Mouse (Mus musculus) Patski (cell line): ENCODE results near the gene Cela1. TPM values are rescaled to one million over a fixed set of nuclear protein-coding genes. Genes with fewer than 3 reads are reported as not detected.

Experiments
- ATAC-seq: fragments of 100-300 bp; one replicate; pipeline ENCODE4 v1.8.0; 2021
- CTCF ChIA-PET: fragments of 350-600 bp; sonication (Branson Sonifier 250); formaldehyde crosslinking; loops from one replicate; lab custom pipeline; 2022; ENCODE audit warnings: inconsistent platforms; lab: Charles Lee
- POLR2A ChIA-PET: fragments of 350-600 bp; sonication (Branson Sonifier 250); formaldehyde crosslinking; loops from one replicate; lab custom pipeline; 2022; ENCODE audit warnings: antibody characterized with exemption, inconsistent platforms; lab: Charles Lee
- DNase-seq: peaks from one replicate; pipeline ENCODE4 v3.0.0-alpha.2; 2011; ENCODE audit warnings: low read depth, low spot score
- H3K27me3 ChIP-seq: fragments of 371-371 bp; one replicate; pipeline ENCODE4 v1.5.1; 2021
- CTCF ChIP-seq: fragments of 100-300 bp; IDR thresholded peaks from one replicate; pipeline ENCODE4 v1.5.1; 2021
- in situ Hi-C: fragments of 300-500 bp; cut with MboI; formaldehyde crosslinking; loops from 3 replicates; pipeline ENCODE4 v1.11.1; 2018; ENCODE audit warnings: low pct_unique_long_range_greater_than_20kb, mixed read lengths
- polyA plus RNA-seq: library from polyadenylated mRNA; unstranded; gene quantifications from one replicate; pipeline ENCODE4 v1.2.3, GENCODE M21; 2021

Gene Cela1
- polyA plus RNA-seq, 1 experiment from 2014 or later, result 4.1 TPM

DNA sequence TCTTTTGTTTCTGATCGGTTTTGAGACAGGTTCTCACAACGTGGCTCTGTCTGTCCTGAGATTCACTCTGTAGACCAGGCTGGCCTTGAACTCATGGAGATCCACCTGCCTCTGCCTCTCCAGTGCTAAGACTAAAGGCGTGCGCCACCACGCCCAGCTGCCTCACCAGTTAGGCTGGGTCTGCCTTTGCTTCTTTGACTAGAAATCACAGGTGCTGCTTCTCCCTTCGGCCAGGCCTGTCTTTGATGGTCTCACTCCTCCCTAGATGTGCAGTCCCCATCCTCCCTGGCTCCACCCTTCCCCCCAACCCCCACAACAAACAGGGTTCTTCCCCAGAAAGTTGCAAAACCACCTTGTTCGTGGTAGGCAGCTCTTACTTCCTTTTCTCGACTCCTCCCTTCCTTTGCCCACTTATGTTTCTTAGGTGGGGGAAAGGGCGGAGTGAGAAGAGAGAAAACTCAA, 22.9 kb downstream of the Cela1 start:
- ATAC-seq (no peak), DNase-seq (no peak)
- TF ChIP-seq CTCF, result no peak
- in situ Hi-C loops, result no loop called here
- ChIA-PET POLR2A (interaction anchor here (1.5 kb wide), 1 partner anchor 13 kb away, joined by 3 read pairs; no protein-coding TSS in a partner anchor), CTCF (interaction anchor here (1.5 kb wide), 1 partner anchor 89 kb away, joined by 3 read pairs; no protein-coding TSS in a partner anchor)
- H3K27me3 ChIP-seq, result no peaks in the 10 kb centered on the region

DNA sequence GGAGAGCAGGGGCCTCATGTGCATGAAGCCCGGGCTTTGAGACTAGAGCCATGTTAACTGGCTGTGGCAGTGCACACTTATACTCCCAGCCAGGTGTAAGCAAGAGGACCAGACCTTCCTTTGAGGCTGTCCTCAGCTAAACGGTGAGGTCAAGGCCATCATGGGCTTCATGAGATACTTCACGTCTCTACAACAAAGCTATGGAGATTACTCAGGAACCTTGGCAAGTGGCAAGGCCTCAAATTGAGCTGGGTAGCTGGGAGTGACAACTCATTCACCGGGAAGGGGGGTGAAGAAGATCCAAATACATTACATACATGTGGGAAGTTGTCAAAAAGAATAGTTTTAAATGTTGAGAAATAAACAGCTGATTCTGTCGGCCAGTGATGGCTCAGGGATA, 26.9 kb downstream of the Cela1 start:
- DNase-seq (no peak), ATAC-seq (no peak)
- in situ Hi-C loops, result no loop called here
- POLR2A ChIA-PET, result interaction anchor here (0.7 kb wide), 1 partner anchor 13 kb away, joined by 3 read pairs; no protein-coding TSS in a partner anchor
- no peak for TF ChIP-seq CTCF
- no peaks in the 10 kb centered on the region for H3K27me3 ChIP-seq
- CTCF ChIA-PET, result interaction anchor here (1.4 kb wide), 1 partner anchor 19 kb away, joined by 4 read pairs; no protein-coding TSS in a partner anchor

DNA sequence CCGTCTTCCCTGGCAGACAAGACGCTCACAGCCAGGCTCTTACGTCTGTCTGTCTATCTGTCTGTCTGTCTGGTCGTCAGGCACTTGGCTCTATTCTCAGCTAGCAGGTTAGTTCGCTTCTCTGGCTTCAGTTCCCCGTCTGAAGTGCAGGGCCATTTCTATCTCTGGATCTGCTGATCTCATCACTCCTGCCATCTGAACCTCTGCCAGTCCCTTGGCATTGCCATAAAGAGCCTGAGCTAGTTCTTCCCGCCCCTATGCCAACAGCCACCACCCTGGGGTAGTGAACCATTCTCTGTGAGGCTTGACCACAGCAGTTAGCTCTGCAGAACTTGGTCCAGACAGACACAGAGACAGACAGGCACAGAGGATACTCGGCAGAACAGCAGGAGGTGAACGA, 27.4 kb downstream of the Cela1 start:
- no peaks in the 10 kb centered on the region for H3K27me3 ChIP-seq
- POLR2A ChIA-PET, result no interaction called here
- DNase-seq, result no peak
- in situ Hi-C loops, result no loop called here
- CTCF ChIA-PET, result interaction anchor here (1.1 to 1.4 kb wide), 2 partner anchors 9 to 18 kb away, joined by 3 to 4 read pairs; no protein-coding TSS in a partner anchor
- TF ChIP-seq CTCF, result no peak
- no peak for ATAC-seq

DNA sequence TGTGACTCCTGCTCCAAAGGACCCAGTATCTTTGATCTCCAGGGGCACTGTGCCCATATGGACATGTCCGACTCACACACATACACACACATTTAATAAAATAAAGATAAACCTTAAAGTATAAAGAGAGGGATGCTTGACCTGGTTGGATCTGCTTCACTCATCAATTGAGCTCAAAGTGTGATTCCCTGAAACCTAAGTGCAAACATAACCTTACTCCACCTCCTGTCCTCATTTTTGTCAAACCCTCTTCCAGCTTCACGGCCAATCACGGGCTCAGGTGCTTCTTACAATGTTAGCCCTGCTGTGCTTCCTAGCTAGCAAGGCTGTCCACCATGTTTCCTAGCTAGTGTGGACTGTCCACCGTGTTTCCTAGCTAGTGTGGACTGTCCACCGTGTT, 32.5 kb downstream of the Cela1 start:
- in situ Hi-C loops, result no loop called here
- ChIA-PET CTCF (no interaction called here), POLR2A (interaction anchor here (0.7 kb wide), 1 partner anchor 10 kb away, joined by 3 read pairs; no protein-coding TSS in a partner anchor)
- no peaks in the 10 kb centered on the region for H3K27me3 ChIP-seq
- no peak for DNase-seq
- no peak for TF ChIP-seq CTCF
- no peak for ATAC-seq

DNA sequence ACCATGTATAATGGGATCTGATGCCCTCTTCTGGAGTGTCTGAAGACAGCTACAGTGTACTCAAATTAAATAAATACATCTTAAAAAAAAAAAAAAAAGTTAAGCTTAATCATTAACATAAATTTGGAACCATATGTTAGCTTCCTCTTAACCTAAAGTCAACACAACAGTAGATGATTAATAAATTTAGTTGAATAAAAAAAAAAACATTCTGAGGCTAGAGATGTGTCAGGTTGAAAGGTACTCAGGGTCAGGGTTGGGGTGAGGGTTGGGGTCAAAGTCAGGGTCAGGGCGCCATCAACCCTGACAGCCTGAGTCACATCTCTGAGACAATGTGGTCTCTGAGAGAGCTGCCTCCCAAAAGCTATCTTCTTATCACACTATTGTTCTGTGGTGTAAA, 33.5 kb downstream of the Cela1 start:
- H3K27me3 ChIP-seq, result no peaks in the 10 kb centered on the region
- ATAC-seq (no peak), DNase-seq (no peak)
- TF ChIP-seq CTCF, result no peak
- ChIA-PET POLR2A (interaction anchor here (0.6 kb wide), 2 partner anchors 160 to 488 kb away, joined by 3 read pairs; no protein-coding TSS in a partner anchor), CTCF (interaction anchor here (2.0 to 2.9 kb wide), 2 partner anchors 9 to 12 kb away, joined by 4 to 9 read pairs; no protein-coding TSS in a partner anchor)
- in situ Hi-C loops, result no loop called here

DNA sequence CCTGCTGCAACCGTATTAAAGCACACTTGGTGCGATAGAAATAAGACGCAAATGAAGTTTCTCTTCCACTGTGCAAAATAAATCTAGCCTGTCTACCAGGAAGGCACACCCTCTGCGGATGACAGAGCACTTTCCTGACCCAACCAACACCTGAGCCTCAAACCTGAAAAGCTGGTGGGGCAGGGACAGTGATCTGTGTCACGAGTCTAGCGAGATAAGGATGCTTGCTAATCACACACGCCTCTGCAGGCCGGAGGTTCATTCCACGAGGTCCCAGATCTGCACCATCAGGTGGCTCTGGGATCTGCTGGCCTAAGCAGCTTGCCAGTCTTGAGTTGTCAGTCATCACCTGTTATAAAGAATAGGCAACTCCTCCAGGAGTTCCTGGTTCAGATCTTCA, 36.1 kb downstream of the Cela1 start:
- ChIA-PET POLR2A (interaction anchor here (1.2 kb wide), 1 partner anchor 13 kb away, joined by 3 read pairs; no protein-coding TSS in a partner anchor), CTCF (interaction anchor here (0.8 to 1.8 kb wide), 3 partner anchors 8 to 49 kb away, joined by 3 read pairs; no protein-coding TSS in a partner anchor)
- no peak for DNase-seq
- H3K27me3 ChIP-seq, result no peaks in the 10 kb centered on the region
- no peak for TF ChIP-seq CTCF
- in situ Hi-C loops, result no loop called here
- no peak for ATAC-seq

DNA sequence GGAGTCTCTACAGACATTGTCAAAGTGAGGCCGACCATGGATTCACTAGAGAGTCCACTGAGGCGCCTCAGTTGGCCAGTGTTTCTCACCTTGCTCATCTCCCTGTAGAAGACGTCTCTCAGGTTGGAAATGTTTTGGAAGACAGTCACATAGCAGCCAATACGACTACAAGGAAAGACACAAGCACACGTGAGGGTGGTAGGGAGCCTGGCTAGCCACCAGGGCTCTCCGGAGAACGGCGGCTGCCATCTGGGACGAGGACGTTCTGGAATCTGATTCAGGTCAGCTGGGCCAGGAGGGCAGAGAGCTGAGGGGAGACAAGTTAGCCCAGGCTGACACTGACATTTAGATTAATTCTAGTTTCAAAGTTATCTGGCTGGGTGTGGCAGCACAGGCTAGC, 37.6 kb downstream of the Cela1 start:
- DNase-seq, result no peak
- in situ Hi-C loops, result no loop called here
- ChIA-PET CTCF (interaction anchor here (1.1 kb wide), 1 partner anchor 25 kb away, joined by 3 read pairs; no protein-coding TSS in a partner anchor), POLR2A (no interaction called here)
- ATAC-seq, result no peak
- no peak for TF ChIP-seq CTCF
- no peaks in the 10 kb centered on the region for H3K27me3 ChIP-seq

DNA sequence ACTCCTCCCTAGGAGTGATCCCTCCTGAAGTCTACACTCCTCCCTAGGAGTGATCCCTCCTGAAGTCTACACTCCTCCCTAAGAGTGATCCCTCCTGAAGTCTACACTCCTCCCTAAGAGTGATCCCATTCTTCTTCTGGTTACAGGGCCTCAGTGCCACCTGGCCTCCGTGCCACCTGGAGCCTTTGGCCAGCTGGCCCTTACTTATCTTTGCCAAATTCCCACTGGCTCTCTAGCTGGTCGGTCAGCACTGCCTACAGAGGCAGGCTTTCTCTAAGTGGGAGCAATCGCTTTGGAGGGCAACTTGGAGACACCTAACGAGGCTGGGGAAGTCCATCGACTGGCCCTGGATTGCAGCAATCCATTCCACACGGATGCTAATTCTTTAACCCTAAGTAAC, 41.6 kb downstream of the Cela1 start:
- DNase-seq (no peak), ATAC-seq (no peak)
- ChIA-PET CTCF (interaction anchor here (1.2 kb wide), 1 partner anchor 22 kb away, joined by 3 read pairs; no protein-coding TSS in a partner anchor), POLR2A (no interaction called here)
- in situ Hi-C loops, result no loop called here
- H3K27me3 ChIP-seq, result no peaks in the 10 kb centered on the region
- TF ChIP-seq CTCF, result no peak

DNA sequence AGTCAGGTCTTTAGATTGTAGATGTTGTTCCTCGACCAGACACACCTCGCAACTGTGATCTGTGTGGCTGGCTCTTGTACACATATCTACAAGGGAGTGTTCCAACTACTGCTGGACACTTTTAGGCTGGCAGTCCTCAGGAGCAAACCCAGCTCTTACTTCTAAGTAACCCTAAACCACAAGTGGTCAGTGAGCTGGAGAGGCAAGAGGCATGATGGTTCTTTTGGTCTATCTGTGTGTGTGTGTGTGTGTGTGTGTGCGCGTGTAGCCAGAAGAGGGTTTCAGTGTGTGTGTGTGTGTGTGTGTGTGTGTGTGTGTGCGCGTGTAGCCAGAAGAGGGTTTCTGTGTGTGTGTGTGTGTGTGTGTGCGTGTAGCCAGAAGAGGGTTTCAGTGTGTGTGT, 45.3 kb downstream of the Cela1 start:
- DNase-seq (no peak), ATAC-seq (no peak)
- TF ChIP-seq CTCF, result no peak
- CTCF ChIA-PET, result interaction anchor here (1.5 kb wide), 1 partner anchor 18 kb away, joined by 4 read pairs; no protein-coding TSS in a partner anchor
- POLR2A ChIA-PET, result no interaction called here
- H3K27me3 ChIP-seq, result no peaks in the 10 kb centered on the region
- in situ Hi-C loops, result no loop called here

DNA sequence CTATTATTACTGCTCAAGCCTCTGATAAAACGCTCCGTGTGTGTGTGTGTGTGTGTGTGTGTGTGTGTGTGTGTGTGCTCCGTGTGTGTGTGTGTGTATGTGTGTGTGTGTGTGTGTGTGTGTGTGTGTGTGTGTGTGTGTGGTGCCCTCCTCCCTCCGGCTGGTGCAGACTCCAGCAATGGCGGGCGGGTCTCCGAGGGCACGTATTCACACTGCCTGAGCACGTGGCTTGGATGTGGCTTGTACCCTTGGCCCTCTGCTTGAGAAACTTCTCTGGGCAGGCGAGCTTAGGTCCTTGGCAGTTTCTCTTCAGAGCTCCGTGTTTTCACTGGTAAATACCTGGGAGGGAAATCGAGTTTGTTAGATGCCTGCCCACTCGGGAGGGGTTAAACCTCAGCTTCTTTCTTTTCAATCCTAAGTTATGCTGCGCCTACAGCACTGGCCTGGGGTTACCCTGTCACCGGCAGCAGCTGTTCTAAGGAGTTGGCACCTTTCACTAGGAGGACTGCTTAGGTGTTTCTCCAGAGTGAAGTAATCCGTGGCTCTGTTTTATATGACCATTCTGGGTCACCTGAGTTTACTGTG, 46.4 kb downstream of the Cela1 start:
- ATAC-seq, result no peak
- H3K27me3 ChIP-seq, result no peaks in the 10 kb centered on the region
- CTCF ChIA-PET, result interaction anchor here (0.6 to 1.5 kb wide), 2 partner anchors 19 to 114 kb away, joined by 3 to 4 read pairs; no protein-coding TSS in a partner anchor
- no peak for TF ChIP-seq CTCF
- POLR2A ChIA-PET, result interaction anchor here (0.6 to 0.7 kb wide), 3 partner anchors 8 to 27 kb away, joined by 3 to 5 read pairs (median 4); no protein-coding TSS in a partner anchor
- DNase-seq, result no peak
- in situ Hi-C loops, result no loop called here
